Mouse (Mus musculus): ENCODE measurements at regions not wholly inside any gene's neighbourhood (a gene's known extent, or its start where the extent isn't known, plus 50 kb on each side); places are given as distances from the start of the nearest gene placed in this dataset.

DNA sequence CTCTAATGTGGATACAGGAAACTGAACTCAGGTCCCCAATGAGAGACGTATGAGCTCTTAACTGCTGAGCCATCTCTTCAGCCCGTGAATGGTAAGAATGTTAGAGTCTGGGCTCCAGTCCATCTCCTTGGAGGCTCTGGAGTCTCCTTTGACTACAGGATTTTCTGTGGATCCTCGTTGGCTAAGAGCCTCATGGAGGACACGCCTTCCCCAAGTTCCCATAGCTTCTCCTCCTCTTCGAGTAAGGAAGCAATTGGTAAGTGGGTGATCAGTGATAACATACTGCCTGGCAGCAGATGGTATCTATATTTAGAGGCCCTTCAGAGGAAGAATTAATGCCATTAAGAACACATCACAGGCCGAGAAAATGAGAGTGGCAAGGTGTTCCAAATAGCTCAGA lies 164.5 kb upstream of the Castor2 start:
- Histone ChIP-seq H3K27ac (ENCODE audit: insufficient read depth, low read depth, low read length) (no peak overlapping the region), H3K4me1 (ENCODE audit: control insufficient read depth, insufficient read depth, low read length) (no peaks in the 10 kb centered on the region), H3K27me3 (replicated peaks; ENCODE audit: control insufficient read depth, insufficient read depth, low read length) (no peaks in the 10 kb centered on the region; the same call in 1 of the 2 replicates), H3K36me3 (ENCODE audit: control insufficient read depth, insufficient read depth, low read length) (no peaks in the 10 kb centered on the region), H3K4me3 (ENCODE audit: insufficient read depth, low read depth, low read length) (no peak overlapping the region)
- 66% methylated on average over 6 of the region's 6 CpGs for WGBS
- no peak for TF ChIP-seq POLR2A (IDR thresholded peaks at IDR 0.05; ENCODE audit: low read depth, low read length)
- no peak for TF ChIP-seq CTCF (conservative IDR thresholded peaks at IDR 0.05; ENCODE audit: insufficient read depth, insufficient read length, low read depth, low read length)
- DNase-seq, result no peak

DNA sequence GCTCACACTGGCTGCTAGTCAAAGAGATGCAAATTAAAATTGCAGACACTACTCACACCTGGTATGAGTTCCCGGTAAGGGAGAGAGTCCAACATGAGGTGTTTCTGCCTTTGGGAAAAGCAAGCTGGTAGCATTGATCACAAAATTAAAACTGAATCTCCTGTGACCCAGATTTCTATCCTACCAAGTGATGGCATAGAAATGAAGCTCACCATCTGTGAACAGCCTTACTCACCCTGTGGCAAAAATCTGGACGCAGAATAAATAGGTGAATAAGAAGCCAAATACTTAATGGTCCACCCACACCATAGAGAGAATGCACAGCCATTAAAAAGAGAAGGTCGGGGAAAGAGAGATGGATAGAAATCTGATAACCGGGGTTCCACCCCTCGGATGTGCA lies 169.4 kb upstream of the Castor2 start:
- no peak for DNase-seq
- WGBS, result 71% methylated on average over 5 of the region's 5 CpGs
- no peak for TF ChIP-seq POLR2A (IDR thresholded peaks at IDR 0.05; ENCODE audit: low read depth, low read length)
- no peak for TF ChIP-seq CTCF (conservative IDR thresholded peaks at IDR 0.05; ENCODE audit: insufficient read depth, insufficient read length, low read depth, low read length)
- Histone ChIP-seq H3K27ac (ENCODE audit: insufficient read depth, low read depth, low read length) (no peak overlapping the region), H3K4me1 (ENCODE audit: control insufficient read depth, insufficient read depth, low read length) (no peaks in the 10 kb centered on the region), H3K27me3 (replicated peaks; ENCODE audit: control insufficient read depth, insufficient read depth, low read length) (no peaks in the 10 kb centered on the region; the same call in 1 of the 2 replicates), H3K36me3 (ENCODE audit: control insufficient read depth, insufficient read depth, low read length) (no peaks in the 10 kb centered on the region), H3K4me3 (ENCODE audit: insufficient read depth, low read depth, low read length) (no peak overlapping the region)

DNA sequence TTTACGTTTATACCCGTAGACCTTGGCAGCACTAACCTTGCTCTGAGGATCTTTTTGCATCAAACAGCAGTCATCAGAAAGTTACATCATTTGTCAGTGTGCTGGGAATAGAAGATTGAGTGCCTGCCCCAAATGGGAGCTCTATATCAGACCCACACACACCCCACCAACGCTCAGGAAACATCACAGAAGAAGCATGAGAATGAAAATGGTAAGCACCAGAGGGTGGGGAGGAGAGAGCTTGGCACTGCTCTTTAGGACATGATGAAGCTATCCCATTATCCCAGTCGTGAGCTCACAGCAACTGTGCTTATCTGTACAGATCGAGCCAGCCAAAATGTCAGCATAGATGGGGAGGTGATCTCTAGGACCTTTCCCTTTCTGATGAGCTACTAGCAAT lies 172.5 kb upstream of the Castor2 start:
- Histone ChIP-seq H3K4me1 (ENCODE audit: control insufficient read depth, insufficient read depth, low read length) (no peaks in the 10 kb centered on the region), H3K36me3 (ENCODE audit: control insufficient read depth, insufficient read depth, low read length) (no peaks in the 10 kb centered on the region), H3K4me3 (ENCODE audit: insufficient read depth, low read depth, low read length) (no peak overlapping the region), H3K27ac (ENCODE audit: insufficient read depth, low read depth, low read length) (no peak overlapping the region), H3K27me3 (replicated peaks; ENCODE audit: control insufficient read depth, insufficient read depth, low read length) (no peaks in the 10 kb centered on the region; the same call in 1 of the 2 replicates)
- TF ChIP-seq POLR2A (IDR thresholded peaks at IDR 0.05; ENCODE audit: low read depth, low read length) (no peak), CTCF (conservative IDR thresholded peaks at IDR 0.05; ENCODE audit: insufficient read depth, insufficient read length, low read depth, low read length) (no peak)
- DNase-seq, result no peak
- 84% methylated on average over 5 of the region's 5 CpGs for WGBS

DNA sequence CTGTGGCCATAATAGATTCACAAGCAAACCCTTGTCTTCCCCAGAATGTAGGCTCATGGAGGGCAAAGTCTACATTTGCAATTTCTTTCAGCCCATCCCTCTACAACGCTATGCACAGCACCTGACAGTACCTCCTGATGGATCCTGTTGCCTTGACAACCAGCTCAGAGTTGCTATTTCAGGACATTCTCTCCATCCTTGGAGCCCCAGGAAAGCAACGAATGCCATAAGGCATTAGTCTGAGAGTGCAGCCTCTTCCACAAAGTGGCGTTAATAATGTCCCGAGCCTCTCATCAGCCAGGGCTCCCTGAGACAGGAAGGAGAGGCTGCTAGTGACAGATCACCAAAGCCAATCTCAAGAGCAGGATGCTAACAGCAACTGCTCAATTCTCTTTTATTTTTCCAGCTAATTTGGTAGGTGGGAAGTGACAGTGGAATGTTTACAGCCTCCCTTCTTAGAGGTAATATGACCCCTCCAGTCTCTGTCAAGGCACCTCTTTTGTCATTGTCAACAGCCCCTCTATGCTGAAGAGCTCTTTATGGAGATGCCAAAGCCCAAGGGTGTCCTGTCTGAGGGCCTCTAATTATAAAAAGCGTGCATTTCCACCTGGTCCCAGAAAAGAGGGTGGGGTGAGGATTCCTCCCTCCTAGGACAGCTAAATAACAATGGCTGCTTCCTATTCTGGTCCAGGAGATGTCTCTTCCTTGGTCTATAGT lies 174.2 kb upstream of the Castor2 start:
- Histone ChIP-seq H3K27me3 (replicated peaks; ENCODE audit: control insufficient read depth, insufficient read depth, low read length) (no peaks in the 10 kb centered on the region; the same call in 1 of the 2 replicates), H3K4me1 (ENCODE audit: control insufficient read depth, insufficient read depth, low read length) (no peaks in the 10 kb centered on the region), H3K4me3 (ENCODE audit: insufficient read depth, low read depth, low read length) (no peak overlapping the region), H3K27ac (ENCODE audit: insufficient read depth, low read depth, low read length) (no peak overlapping the region), H3K36me3 (ENCODE audit: control insufficient read depth, insufficient read depth, low read length) (no peaks in the 10 kb centered on the region)
- no peak for DNase-seq
- WGBS, result 17% methylated on average over 5 of the region's 5 CpGs
- TF ChIP-seq CTCF (conservative IDR thresholded peaks at IDR 0.05; ENCODE audit: insufficient read depth, insufficient read length, low read depth, low read length), result no peak
- no peak for TF ChIP-seq POLR2A (IDR thresholded peaks at IDR 0.05; ENCODE audit: low read depth, low read length)

DNA sequence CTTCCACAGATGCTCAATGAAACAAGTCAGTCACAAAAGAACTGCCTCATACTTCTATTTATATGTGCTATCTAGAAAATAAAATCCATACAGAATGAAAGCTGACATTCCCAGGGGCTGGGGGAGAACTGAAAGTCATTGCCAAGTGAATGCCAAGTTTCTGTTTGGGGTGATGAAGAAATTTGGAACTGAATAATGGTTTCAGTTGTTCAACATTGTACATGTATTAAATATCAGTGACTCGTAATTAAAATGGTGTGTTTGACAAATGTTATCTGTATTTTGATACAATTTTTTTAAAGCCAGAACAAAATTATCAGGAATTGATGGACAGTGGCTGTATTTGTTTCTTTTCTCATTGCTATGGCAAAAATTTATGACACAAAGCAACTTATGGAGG lies 177.3 kb upstream of the Castor2 start:
- H3K27me3 ChIP-seq (replicated peaks; ENCODE audit: control insufficient read depth, insufficient read depth, low read length), result no peaks in the 10 kb centered on the region
- no peaks in the 10 kb centered on the region for H3K36me3 ChIP-seq (ENCODE audit: control insufficient read depth, insufficient read depth, low read length)
- DNase-seq, result no peak
- H3K4me3 ChIP-seq (ENCODE audit: insufficient read depth, low read depth, low read length), result no peak overlapping the region
- 78% methylated on average over 1 of the region's 1 CpGs for WGBS
- H3K27ac ChIP-seq (ENCODE audit: insufficient read depth, low read depth, low read length), result no peak overlapping the region
- TF ChIP-seq CTCF (conservative IDR thresholded peaks at IDR 0.05; ENCODE audit: insufficient read depth, insufficient read length, low read depth, low read length) (no peak), POLR2A (IDR thresholded peaks at IDR 0.05; ENCODE audit: low read depth, low read length) (no peak)
- H3K4me1 ChIP-seq (ENCODE audit: control insufficient read depth, insufficient read depth, low read length), result no peaks in the 10 kb centered on the region

DNA sequence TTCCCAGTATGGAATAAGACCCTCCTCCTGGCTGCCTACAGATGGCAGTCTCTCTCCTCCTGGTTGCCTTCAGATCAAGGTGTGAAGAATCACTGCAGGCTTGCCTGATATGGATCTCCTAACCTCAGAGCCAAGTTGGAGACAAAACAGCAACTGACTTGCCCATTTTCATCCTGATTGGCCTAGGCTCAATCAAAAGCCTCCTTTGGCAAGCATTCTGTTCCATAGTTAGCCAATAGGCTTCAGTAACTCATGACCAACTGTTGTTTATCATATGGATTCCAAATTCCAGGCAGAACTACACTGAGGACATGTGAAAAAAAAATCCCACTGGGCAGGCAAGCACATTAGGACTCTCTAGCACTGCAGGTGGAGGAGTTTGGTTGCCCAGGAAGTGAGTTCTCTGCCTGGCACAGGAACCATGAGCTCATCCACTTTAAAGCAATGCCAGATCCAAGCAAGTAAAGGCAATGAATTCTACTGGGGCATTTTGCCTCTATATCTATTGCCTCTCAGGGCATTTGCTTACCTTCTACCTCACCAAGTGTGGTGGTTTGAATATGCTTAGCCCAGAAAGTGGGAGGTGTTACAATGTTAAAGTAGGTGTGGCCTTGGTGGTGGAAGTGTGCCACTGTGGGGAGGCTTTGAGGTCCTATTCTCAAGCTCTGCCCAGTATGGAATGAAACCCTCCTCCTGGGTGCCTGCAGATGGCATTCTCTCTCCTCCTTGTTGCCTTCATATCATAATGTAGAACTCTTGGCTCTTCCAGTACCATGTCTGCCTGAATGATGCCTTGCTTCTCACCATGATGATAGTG lies 183.6 kb upstream of the Castor2 start:
- no peak overlapping the region for H3K27ac ChIP-seq (ENCODE audit: insufficient read depth, low read depth, low read length)
- no peaks in the 10 kb centered on the region for H3K4me1 ChIP-seq (ENCODE audit: control insufficient read depth, insufficient read depth, low read length)
- H3K27me3 ChIP-seq (replicated peaks; ENCODE audit: control insufficient read depth, insufficient read depth, low read length), result no peaks in the 10 kb centered on the region
- H3K36me3 ChIP-seq (ENCODE audit: control insufficient read depth, insufficient read depth, low read length), result no peaks in the 10 kb centered on the region
- no peak overlapping the region for H3K4me3 ChIP-seq (ENCODE audit: insufficient read depth, low read depth, low read length)
- no peak for DNase-seq
- no peak for TF ChIP-seq POLR2A (IDR thresholded peaks at IDR 0.05; ENCODE audit: low read depth, low read length)

DNA sequence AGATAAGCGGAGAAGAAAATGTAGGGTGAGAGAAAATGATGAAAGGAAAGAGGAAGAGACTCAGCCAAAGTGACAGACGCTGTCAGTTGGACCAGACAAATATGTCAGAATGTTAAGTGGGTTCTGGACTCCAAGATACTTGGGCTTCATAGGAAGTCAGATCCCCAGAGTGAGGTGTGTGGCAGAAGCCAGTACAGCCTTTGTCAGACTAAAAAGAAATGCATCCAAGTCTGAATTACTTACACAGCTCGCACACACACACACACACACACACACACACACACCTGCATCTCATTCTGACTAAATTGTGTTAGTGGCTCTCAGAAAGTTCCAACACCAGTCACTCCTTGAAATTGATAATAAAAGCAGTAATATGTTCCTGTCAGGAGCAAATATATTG lies 192.1 kb upstream of the Castor2 start:
- no peaks in the 10 kb centered on the region for H3K27me3 ChIP-seq (replicated peaks; ENCODE audit: control insufficient read depth, insufficient read depth, low read length)
- 81% methylated on average over 3 of the region's 3 CpGs for WGBS
- no peak for DNase-seq
- no peak overlapping the region for H3K27ac ChIP-seq (ENCODE audit: insufficient read depth, low read depth, low read length)
- H3K36me3 ChIP-seq (ENCODE audit: control insufficient read depth, insufficient read depth, low read length), result no peaks in the 10 kb centered on the region
- H3K4me1 ChIP-seq (ENCODE audit: control insufficient read depth, insufficient read depth, low read length), result no peaks in the 10 kb centered on the region
- H3K4me3 ChIP-seq (ENCODE audit: insufficient read depth, low read depth, low read length), result no peak overlapping the region
- TF ChIP-seq CTCF (conservative IDR thresholded peaks at IDR 0.05; ENCODE audit: insufficient read depth, insufficient read length, low read depth, low read length), result no peak
